Mouse (Mus musculus) intestine, postnatal 0 days (tissue): ENCODE measurements around the gene Mdh1b. TPM values are rescaled to one million over a fixed set of nuclear protein-coding genes. Genes with fewer than 3 reads are reported as not detected.
A peak's percentile ranks its signal among the peaks of the same experiment; 100 is the strongest.

Source experiments
- ATAC-seq: fragments of 200-750 bp; cut with Nextera tagmentation; 2 replicates; pipeline ENCODE4 v1.8.0; 2017; ENCODE audit warnings: mild to moderate bottlenecking, moderate TSS enrichment, moderate library complexity
- H3K27ac ChIP-seq: fragments of 300-500 bp; sonication (generic); 2 replicates; pipeline ENCODE4 v1.5.1; 2014; ENCODE audit warnings: mild to moderate bottlenecking, low read depth, low read length, moderate library complexity
- H3K27me3 ChIP-seq: fragments of 300-500 bp; sonication (generic); replicated peaks from 2 replicates; pipeline ENCODE4 v1.6.1; 2014; ENCODE audit warnings: low read length, mixed read lengths; ENCODE audit not compliant: control insufficient read depth, insufficient read depth
- H3K36me3 ChIP-seq: fragments of 300-500 bp; sonication (generic); 2 replicates; pipeline ENCODE4 v1.6.1; 2014; ENCODE audit warnings: mild to moderate bottlenecking, moderate library complexity; ENCODE audit not compliant: control insufficient read depth, insufficient read depth
- H3K4me1 ChIP-seq: fragments of 300-500 bp; sonication (generic); replicated peaks from 2 replicates; pipeline ENCODE4 v1.6.1; 2014; ENCODE audit warnings: antibody characterized with exemption, low read length, mixed read lengths; ENCODE audit not compliant: control insufficient read depth, insufficient read depth
- H3K4me2 ChIP-seq: fragments of 300-500 bp; sonication (generic); replicated peaks from 2 replicates; pipeline ENCODE4 v1.6.1; 2014; ENCODE audit warnings: low read depth, mild to moderate bottlenecking, moderate library complexity
- H3K4me3 ChIP-seq: fragments of 300-500 bp; sonication (generic); 2 replicates; pipeline ENCODE4 v1.5.1; 2014; ENCODE audit warnings: low read depth, low read length
- H3K9ac ChIP-seq: fragments of 300-500 bp; sonication (generic); 2 replicates; pipeline ENCODE4 v1.6.1; 2014; ENCODE audit warnings: mild to moderate bottlenecking, low read depth, low read length
- H3K9me3 ChIP-seq: fragments of 300-500 bp; sonication (generic); 2 replicates; pipeline ENCODE4 v1.6.1; 2016; ENCODE audit warnings: mixed run types; ENCODE audit not compliant: control insufficient read depth
- CTCF ChIP-seq: sonication (generic); IDR thresholded peaks from 2 replicates; pipeline ENCODE4 v1.5.1; 2016; ENCODE audit warnings: low read depth, mild to moderate bottlenecking, control low read depth, antibody characterized with exemption, moderate library complexity
- WGBS: fragments of 180-500 bp; shearing (Covaris S2); extraction: QIAGEN DNeasy Blood & Tissue Kit; methylation state at CpG from one replicate; pipeline ENCODE4 v1.1.7; 2014; 5-methylcytosine and 5-hydroxymethylcytosine counted together
- polyA plus RNA-seq: library from polyadenylated mRNA; unstranded; fragments of >200 nt; fragmentation: Nextera tagmentation; extraction: Ambion mirVana; gene quantifications from 2 replicates; pipeline ENCODE4 v1.2.1, GENCODE M21; 2015

The Mdh1b gene
- polyA plus RNA-seq: not detected in 2 replicates

DNA sequence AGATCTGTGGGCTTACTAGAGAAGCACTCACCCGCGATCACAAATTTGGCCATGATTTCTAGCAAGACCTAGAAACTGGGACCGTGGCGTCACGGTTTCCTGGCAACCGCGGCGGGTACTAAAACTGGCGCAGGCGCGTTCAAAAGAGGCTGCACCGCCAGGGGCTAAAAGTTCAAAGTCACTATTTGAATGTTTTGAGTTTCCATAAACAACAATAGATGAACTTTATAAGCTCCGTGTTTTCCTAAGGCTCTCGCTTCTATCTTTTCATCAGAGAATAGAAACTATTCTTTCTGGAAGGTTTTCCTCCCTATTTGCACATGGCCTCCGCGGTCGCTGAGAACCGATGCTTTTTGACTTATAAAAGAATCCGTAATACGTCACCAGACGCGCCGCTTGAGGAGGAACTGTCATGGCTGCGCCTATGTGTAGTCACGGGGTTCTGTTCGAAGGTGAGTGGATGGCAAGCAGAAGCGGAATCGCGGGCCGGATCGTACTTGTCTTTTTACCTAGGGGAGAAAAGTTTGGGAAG is at the start of gene Mdh1b, which contains the start of gene Fastkd2:
Gene Mdh1b, minus strand, starts transcription at position 79 of the 532 bp plus-strand sequence.
Gene Fastkd2, plus strand, starts transcription at position 375 of the 532 bp plus-strand sequence.
- Histone ChIP-seq H3K27ac (no peak within 1 kb of the TSS), H3K36me3 (no peaks in the 10 kb centered on the region), H3K9me3 (no peaks in the 10 kb centered on the region), H3K27me3 (peaks cover 7% of the 10 kb centered on the region; the same call in 1 of the 2 replicates), H3K4me3 (peak within 1 kb of the TSS; percentile 54), H3K4me2 (peak within 1 kb of the TSS; percentile 65), H3K4me1 (peaks cover 4% of the 10 kb centered on the region), H3K9ac (peak within 1 kb of the TSS; percentile 60)
- under 1% methylated on average over 31 of the region's 31 CpGs for whole genome bisulfite sequencing
- TF ChIP-seq CTCF: peak; percentile 12; the same call in 1 of the 2 replicates
- ATAC-seq: peak; percentile 94

DNA sequence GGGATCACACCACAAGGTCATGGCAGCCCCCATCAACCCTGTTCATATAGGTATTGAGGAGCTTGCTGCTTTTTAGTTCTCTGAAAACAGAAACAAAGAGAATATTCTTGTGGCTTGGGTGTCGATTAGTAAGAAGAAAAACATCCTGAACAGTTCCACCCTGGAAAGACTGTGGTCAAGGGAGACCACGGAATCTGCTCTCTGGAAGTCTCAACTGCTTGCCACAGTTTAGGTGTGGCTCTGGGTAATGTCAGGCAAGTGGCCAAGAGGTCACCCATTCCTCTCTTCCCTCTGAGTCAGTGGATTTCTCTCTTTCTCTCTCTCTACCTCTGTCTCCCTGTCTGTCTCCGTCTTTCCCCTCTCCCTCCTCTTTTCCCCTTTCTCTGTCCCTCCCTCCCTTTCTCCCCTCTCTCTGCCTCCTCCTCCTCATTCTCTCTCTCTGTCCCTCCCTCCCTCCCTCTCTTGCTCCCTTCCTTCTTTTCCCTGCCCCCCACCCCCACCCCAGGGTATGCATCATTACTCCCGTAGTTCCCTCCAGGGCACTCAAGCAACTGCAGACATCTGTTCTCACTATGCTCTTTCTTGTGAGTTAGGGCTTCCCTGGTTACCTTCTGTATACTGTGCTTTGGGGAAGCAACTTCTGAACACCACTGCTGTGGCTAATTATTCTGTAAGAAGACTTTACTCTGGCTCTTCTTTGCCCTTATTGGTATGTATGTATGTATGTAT is 46.9 kb upstream of the Mdh1b start:
- Histone ChIP-seq H3K4me3 (no peak overlapping the region), H3K27ac (no peak overlapping the region), H3K4me2 (no peak overlapping the region), H3K27me3 (no peaks in the 10 kb centered on the region), H3K36me3 (no peaks in the 10 kb centered on the region), H3K9ac (no peak overlapping the region), H3K4me1 (no peaks in the 10 kb centered on the region), H3K9me3 (no peaks in the 10 kb centered on the region)
- no peak for TF ChIP-seq CTCF
- WGBS: 62% methylated on average over 4 of the region's 4 CpGs
- no peak for ATAC-seq

DNA sequence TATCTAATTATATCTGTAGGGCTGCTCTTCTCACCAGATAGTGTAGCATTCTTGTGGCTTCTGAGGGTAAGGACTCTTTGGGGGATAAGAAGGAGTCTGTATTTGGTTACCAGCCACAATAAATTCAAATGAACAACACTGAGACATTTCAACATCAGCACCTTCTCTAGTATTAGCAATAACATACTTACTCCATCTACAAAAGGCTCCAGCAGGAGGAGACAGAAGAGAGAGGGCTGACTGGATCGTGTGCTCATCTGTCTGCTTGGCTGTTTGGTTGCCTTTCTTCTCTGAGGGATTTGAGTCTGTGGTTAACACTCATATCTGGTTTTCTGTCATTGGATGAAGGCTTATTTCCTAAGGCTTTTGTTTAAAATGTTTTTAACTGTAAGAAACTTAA is 46.3 kb upstream of the Mdh1b start:
- ATAC-seq: no peak
- 59% methylated on average over 1 of the region's 1 CpGs for WGBS
- no peak for TF ChIP-seq CTCF

DNA sequence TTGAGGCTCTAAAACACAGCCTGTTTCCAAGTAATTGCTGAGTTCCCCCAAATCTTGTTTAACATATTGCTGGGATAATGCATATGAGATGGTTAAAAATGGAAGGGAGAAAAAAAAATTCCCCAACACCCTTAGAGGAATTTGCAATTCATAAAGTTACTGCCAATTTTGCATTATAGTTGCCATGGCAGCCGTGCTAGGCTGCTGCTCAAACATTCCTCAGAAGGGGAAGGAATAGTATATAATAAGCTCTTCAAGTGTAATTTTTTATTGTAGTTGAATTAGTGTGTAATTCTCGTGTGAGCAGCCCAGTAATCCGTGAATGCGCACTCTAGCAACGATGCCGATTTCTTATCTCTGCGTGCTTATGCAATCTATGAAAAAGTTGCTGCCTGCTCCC is 40.2 kb upstream of the Mdh1b start:
- 62% methylated on average over 7 of the region's 7 CpGs for WGBS
- H3K27ac ChIP-seq: no peak overlapping the region
- TF ChIP-seq CTCF: no peak
- no peak overlapping the region for H3K4me3 ChIP-seq
- no peaks in the 10 kb centered on the region for H3K4me1 ChIP-seq
- H3K9me3 ChIP-seq: no peaks in the 10 kb centered on the region
- ATAC-seq: no peak
- H3K9ac ChIP-seq: no peak overlapping the region
- H3K36me3 ChIP-seq: no peaks in the 10 kb centered on the region
- H3K4me2 ChIP-seq: no peak overlapping the region
- H3K27me3 ChIP-seq: no peaks in the 10 kb centered on the region

More for the DNA sequence above, 46.3 kb upstream of the Mdh1b start:
- no peak overlapping the region for H3K27ac ChIP-seq
- no peaks in the 10 kb centered on the region for H3K36me3 ChIP-seq
- no peaks in the 10 kb centered on the region for H3K9me3 ChIP-seq
- H3K4me1 ChIP-seq: no peaks in the 10 kb centered on the region
- no peak overlapping the region for H3K4me2 ChIP-seq
- no peak overlapping the region for H3K9ac ChIP-seq
- no peaks in the 10 kb centered on the region for H3K27me3 ChIP-seq
- no peak overlapping the region for H3K4me3 ChIP-seq

DNA sequence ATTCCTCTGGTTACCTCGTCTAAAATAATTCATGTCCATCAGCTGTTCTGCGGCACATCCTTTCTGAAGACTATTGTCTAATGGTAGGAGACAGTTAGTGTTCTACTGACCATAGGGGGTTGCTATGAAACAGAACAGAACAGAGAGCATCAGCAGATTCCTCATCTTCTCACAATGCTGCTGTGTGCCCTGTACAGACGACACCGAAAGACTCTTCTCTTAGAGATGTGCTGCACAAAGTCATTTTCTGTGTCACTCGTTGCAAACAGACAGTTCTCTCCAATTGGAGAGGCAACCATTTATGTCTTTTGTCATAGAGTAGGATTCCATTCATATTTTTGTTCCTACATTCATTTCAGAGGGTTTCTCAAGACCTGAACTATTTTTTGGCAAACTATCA is 39.0 kb upstream of the Mdh1b start, which contains the start of gene 4933402D24Rik:
Gene 4933402D24Rik, minus strand, starts transcription at position 101 of the 400 bp plus-strand sequence.
- H3K4me1 ChIP-seq: no peaks in the 10 kb centered on the region
- no peak within 1 kb of the TSS for H3K9ac ChIP-seq
- H3K4me2 ChIP-seq: no peak within 1 kb of the TSS
- H3K27ac ChIP-seq: no peak within 1 kb of the TSS
- H3K36me3 ChIP-seq: no peaks in the 10 kb centered on the region
- H3K4me3 ChIP-seq: no peak within 1 kb of the TSS
- no peak for TF ChIP-seq CTCF
- WGBS: 71% methylated on average over 5 of the region's 5 CpGs
- H3K27me3 ChIP-seq: no peaks in the 10 kb centered on the region
- ATAC-seq: no peak
- no peaks in the 10 kb centered on the region for H3K9me3 ChIP-seq

DNA sequence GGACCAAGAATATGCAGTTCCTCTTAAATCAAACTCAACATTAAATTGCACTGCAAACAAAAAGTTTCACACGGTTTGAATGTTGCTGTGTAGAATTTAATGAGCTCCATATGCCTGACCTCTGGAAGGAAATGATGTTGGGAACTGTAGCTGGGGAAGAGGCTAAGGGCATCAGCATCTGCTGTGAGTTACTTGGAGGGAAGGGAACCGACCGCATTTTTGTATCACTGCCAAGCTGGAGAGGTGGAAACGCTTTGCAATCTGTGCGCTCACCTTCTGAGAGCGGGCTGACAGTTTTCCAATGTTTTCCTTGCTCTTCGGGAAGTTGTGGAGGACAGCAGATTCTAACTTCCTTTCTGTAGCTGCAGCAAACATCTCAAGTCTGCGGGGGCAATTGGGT is 38.0 kb upstream of the Mdh1b start:
- no peak overlapping the region for H3K9ac ChIP-seq
- TF ChIP-seq CTCF: no peak
- no peaks in the 10 kb centered on the region for H3K9me3 ChIP-seq
- no peak for ATAC-seq
- no peak overlapping the region for H3K27ac ChIP-seq
- H3K4me2 ChIP-seq: no peak overlapping the region
- no peaks in the 10 kb centered on the region for H3K36me3 ChIP-seq
- no peaks in the 10 kb centered on the region for H3K4me1 ChIP-seq
- WGBS: 60% methylated on average over 8 of the region's 8 CpGs
- H3K27me3 ChIP-seq: no peaks in the 10 kb centered on the region
- no peak overlapping the region for H3K4me3 ChIP-seq
